Mouse (Mus musculus) lung, adult 2 months (tissue): ENCODE data around the gene Mast4. TPM values are rescaled to one million over a fixed set of nuclear protein-coding genes. Genes with fewer than 3 reads are reported as not detected.

Experiments
- DNase-seq: peaks from one replicate; pipeline ENCODE4 v3.0.0; 2022
- H3K4me1 ChIP-seq: fragments of 200-500 bp; 2 replicates; pipeline ENCODE4 v1.6.1; 2011; ENCODE audit warnings: low read length; ENCODE audit not compliant: control insufficient read depth, insufficient read depth
- H3K4me3 ChIP-seq: fragments of 200-500 bp; replicated peaks from 2 replicates; pipeline ENCODE3; 2011; ENCODE audit warnings: low read depth, mild to moderate bottlenecking, control low read depth, low read length; ENCODE audit errors: extremely low read depth
- CTCF ChIP-seq: fragments of 200-500 bp; IDR thresholded peaks from 2 replicates; pipeline ENCODE4 v1.5.1; 2011; ENCODE audit warnings: mild to moderate bottlenecking, low read length, control low read depth; ENCODE audit not compliant: insufficient read depth
- POLR2A ChIP-seq: fragments of 200-500 bp; IDR thresholded peaks from 2 replicates; pipeline ENCODE4 v1.6.1; 2011; ENCODE audit warnings: low read depth, mild to moderate bottlenecking, control low read depth, low read length, borderline replicate concordance; ENCODE audit errors: extremely low read depth
- WGBS: fragments of 180-500 bp; shearing (Covaris S2); methylation state at CpG from one replicate; pipeline ENCODE4 v1.1.7; 2018; 5-methylcytosine and 5-hydroxymethylcytosine counted together
- polyA plus RNA-seq: library from polyadenylated mRNA; depleted of rRNA; stranded (reverse); fragments of >200 nt; gene quantifications from 2 replicates; pipeline ENCODE4 v1.2.3, GENCODE M21; 2012

The Mast4 gene
- polyA plus RNA-seq, 1 experiment: 14.9 TPM

DNA sequence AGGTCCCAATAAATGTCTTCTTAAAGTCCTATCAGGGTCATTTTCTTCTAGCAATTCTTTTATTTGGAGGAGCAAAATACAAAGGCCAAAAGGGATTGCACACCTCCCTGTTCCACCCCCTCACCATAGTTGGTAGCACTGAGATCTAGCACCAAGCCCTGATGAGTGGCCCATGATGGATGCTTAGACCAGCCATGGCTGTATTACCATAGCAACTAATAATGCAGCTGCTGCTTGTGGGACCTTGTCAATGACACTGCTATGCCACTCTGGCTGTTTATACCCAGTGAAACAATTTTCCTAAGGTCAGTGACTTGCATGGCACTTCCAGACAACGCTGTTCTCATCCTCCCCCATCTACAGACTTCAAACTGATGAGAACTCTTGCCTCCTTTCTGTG lies 570.1 kb downstream of the Mast4 start:
- DNase-seq: no peak
- 77% methylated on average over 1 of the region's 1 CpGs for WGBS
- TF ChIP-seq POLR2A: no peak
- TF ChIP-seq CTCF: no peak

DNA sequence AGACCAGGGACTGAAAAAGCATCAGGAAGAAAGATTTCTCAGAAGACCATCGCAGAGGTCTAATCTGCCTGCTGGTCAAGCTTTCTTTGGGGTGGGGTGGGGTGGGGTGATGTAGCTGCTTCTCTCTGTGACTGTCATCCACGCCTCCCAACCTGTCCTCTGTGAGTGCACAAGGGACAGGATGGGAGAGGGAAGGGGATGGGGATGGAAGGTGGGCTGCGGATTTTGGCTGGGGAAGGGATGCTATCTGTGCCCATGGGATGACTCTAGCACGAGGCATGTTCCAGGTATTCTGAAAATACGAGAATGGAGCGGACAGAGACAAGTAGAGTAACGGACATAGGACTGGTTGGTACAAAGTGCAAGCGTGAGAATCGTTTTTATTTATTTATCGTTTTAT lies 572.1 kb downstream of the Mast4 start:
- H3K4me1 ChIP-seq: no peaks in the 10 kb centered on the region
- H3K4me3 ChIP-seq: no peak overlapping the region
- TF ChIP-seq POLR2A (no peak), CTCF (no peak)
- 92% methylated on average over 10 of the region's 10 CpGs for WGBS
- no peak for DNase-seq

More for the DNA sequence above, 570.1 kb downstream of the Mast4 start:
- H3K4me3 ChIP-seq: no peak overlapping the region
- no peaks in the 10 kb centered on the region for H3K4me1 ChIP-seq

DNA sequence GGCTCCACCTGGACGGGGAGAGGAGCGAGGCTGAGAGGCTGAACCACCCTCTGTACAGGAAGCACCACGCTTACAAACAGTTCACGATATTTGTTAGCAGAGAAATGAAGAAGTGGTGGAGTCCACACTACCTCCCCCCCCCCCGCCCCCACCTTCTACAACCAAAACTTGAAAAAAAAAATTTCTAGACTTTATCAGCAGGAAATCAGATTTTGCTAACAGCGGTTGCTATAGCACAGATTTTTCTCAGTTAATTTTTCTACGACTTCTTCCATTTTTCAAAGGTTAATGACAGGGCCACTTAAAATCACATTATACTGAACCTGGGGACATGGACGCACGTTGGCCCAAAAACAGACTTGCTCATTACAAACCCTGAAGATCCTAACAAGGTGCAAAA lies 572.9 kb downstream of the Mast4 start:
- Histone ChIP-seq H3K4me3 (no peak overlapping the region), H3K4me1 (no peaks in the 10 kb centered on the region)
- WGBS: 71% methylated on average over 9 of the region's 9 CpGs
- no peak for DNase-seq
- no peak for TF ChIP-seq CTCF
- no peak for TF ChIP-seq POLR2A

DNA sequence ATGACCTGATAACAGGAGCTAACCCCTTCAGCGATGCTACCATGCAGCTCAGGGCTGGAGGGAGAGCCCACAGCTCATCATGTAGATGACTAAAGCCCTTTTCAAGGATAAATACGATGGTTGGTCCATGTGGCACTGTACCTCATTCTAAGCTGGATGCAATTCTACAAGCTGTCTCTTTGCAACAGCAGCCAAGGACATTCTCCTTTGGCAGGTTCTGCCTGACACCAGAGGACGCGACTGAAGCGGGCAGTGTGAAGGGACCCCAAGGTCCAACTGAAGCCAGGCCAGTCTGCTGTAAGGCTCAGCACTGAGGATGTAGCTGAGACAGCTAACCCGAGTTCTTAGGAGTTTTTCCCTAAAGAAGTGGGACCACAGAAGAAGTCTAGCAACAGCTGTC lies 576.3 kb downstream of the Mast4 start:
- H3K4me1 ChIP-seq: peaks cover 5% of the 10 kb centered on the region; the same call in 1 of the 2 replicates
- no peak overlapping the region for H3K4me3 ChIP-seq
- DNase-seq: no peak
- 94% methylated on average over 6 of the region's 6 CpGs for WGBS
- TF ChIP-seq CTCF: no peak

DNA sequence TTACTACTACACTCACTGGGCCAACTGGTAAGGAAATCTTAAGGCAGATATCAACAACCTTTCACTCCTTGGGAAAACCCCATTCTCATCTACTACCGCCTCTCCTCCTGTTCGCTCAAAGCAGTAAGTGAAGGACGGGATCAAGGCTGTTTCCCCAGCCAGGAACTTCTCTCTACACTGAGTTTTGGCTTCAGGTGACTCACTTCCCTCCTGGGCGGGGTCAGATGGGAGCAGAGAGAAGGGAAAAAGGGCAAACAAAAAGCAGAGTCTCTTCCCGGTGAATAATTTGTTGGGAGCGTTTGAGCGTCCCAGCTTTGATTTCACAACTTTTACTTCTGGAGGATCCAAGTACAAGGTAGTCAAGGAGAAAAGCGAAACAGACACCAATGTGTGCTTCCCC lies 578.2 kb downstream of the Mast4 start:
- no peak for TF ChIP-seq POLR2A
- TF ChIP-seq CTCF: no peak
- WGBS: 65% methylated on average over 8 of the region's 8 CpGs
- H3K4me1 ChIP-seq: peaks cover 9% of the 10 kb centered on the region; the same call in 1 of the 2 replicates
- H3K4me3 ChIP-seq: no peak overlapping the region
- DNase-seq: no peak

DNA sequence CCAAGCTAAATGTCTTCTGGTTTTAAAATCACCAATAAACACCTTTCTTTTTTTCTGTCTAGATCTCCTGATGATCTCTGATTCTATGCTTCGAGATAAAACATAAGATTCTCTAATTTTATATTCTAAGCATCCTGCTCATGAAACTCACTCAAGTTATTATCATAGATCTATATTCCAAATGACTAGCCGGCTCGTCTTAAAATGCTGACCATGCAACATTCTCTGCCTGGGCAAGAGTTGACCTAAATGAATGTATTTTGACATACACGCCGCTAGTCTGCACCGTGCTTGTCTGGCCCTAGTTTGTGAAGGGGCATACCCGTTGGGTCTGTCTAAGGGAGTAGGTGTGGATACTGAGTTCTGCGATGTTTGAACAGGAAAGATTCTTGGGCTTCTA lies 579.2 kb downstream of the Mast4 start:
- H3K4me3 ChIP-seq: no peak overlapping the region
- no peak for DNase-seq
- H3K4me1 ChIP-seq: peaks cover 9% of the 10 kb centered on the region; the same call in 1 of the 2 replicates
- WGBS: 92% methylated on average over 8 of the region's 8 CpGs
- TF ChIP-seq POLR2A: no peak
- no peak for TF ChIP-seq CTCF

DNA sequence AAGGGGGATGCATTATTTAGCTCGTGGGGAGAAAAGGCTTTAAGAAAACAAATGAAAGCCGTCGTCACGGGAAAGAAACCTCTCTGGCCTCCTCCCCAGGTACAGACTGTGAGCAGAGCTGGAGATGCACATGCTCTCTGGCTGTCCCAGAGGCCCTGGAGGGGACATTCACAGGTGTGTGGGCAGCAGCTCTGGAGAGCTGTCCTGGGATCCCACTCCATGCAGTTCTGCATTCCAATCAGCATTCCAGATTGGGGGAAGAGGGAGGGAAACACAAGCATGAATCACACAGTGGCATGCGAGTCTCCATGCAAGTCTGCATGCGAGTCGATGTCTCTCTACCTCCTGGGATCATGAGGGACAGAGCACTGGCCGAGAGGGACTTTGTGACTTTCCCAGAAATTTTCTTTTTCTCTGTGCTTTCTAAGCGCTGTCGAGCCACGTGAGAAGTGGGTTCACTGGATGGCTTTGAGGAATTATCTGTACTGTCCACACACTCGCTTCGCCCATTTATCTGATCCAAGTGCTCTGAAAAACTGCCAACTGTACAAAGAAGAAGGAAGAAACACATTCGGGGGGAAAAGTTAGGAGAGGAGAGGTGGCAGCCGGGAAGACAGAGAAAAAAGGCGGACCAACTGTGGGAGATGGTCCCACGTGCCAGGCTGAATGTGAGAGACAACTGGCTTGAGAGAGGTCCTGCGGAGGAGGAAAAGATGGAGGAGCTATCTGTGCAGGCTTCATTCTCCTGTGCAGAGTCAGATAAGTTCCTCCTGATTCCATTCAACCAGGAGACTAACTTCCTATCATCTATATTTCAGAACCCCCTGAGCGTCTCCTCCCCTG lies 580.4 kb downstream of the Mast4 start:
- 53% methylated on average over 19 of the region's 19 CpGs for WGBS
- TF ChIP-seq CTCF: no peak
- TF ChIP-seq POLR2A: no peak
- peaks cover 9% of the 10 kb centered on the region; the same call in 1 of the 2 replicates for H3K4me1 ChIP-seq
- DNase-seq: no peak
- H3K4me3 ChIP-seq: no peak overlapping the region

DNA sequence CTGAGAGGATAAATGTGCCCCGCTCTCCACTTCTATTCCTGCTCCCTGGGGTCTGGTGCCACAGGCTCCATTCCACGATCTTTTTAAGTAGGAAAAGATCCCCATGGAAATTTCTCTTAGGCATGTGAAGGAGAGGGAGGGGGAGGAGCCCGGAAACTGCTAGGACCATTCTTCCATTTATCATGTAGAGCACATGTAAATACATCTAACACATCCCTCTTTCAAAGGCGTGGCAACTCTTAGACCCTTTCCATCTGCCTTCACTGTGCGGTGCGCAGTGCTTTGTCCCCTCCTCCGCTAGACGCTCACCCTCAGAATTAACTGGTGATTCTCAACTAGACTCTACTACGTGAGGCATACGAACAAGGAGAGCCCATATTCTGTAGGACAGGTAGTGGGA lies 584.4 kb downstream of the Mast4 start:
- H3K4me3 ChIP-seq: no peak overlapping the region
- TF ChIP-seq POLR2A (no peak), CTCF (no peak)
- DNase-seq: no peak
- 86% methylated on average over 10 of the region's 10 CpGs for WGBS
- H3K4me1 ChIP-seq: peaks cover 11% of the 10 kb centered on the region; the same call in 1 of the 2 replicates

DNA sequence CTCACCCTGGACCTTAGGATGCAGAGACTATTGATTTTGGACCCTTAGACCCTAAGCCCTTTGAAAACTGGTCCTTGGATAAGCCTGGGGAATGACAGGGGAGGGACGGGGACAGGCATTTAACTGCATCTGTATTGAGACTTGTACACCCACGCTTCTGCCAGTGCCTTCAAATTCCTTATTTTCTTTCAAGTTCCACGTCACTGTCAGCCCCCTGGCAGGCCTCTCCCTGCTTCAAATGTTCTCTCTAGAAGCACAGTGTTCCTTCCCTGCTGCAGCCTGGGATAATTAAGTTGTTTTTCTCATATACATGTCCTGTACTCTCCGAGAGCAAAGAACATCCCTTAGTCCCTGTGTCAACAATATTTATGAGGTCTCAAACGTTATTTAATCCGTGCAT lies 585.1 kb downstream of the Mast4 start:
- TF ChIP-seq POLR2A (no peak), CTCF (no peak)
- peaks cover 11% of the 10 kb centered on the region; the same call in 1 of the 2 replicates for H3K4me1 ChIP-seq
- no peak for DNase-seq
- H3K4me3 ChIP-seq: no peak overlapping the region
- WGBS: 77% methylated on average over 6 of the region's 6 CpGs
